Mouse (Mus musculus) cerebellum, postnatal 4 days (tissue): ENCODE measurements around the gene Sphk1.

Source experiments
- DNase-seq, 2 experiments: peaks; one replicate each; pipeline ENCODE4 v3.0.0; 2022; ENCODE audit warnings: low spot score in 2 of 2, mixed read lengths in 1 of 2

Gene Sphk1

GRCm38 (mm10) chr11:116508689-116509088 is 22.0 kb upstream of the Sphk1 start:
- no peak for DNase-seq

GRCm38 (mm10) chr11:116511301-116511868 is 19.3 kb upstream of the Sphk1 start:
- no peak for DNase-seq

DNA sequence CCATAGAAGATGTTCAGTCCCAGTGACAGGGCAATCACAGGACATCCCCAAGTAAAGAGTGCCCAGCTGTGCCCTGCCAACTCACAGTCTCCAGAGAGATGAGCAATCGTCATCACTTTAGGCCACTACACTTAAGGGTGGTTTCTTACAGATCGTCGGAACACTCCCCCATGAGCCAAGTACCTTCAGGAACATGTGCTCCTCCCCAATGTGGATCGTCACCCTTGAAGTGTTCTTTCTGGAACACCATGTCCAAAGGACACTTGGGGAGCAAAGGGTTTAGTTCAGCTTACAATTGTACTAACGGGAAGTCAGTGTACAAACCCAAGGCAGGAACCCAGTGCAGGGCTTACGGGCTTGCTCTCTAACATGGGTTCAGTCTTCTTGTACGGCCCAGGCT is 18.6 kb upstream of the Sphk1 start:
- no peak for DNase-seq

- no peak for DNase-seq
These were observed 17.7 kb upstream of the Sphk1 start for GRCm38 (mm10) chr11:116512987-116513386.

DNA sequence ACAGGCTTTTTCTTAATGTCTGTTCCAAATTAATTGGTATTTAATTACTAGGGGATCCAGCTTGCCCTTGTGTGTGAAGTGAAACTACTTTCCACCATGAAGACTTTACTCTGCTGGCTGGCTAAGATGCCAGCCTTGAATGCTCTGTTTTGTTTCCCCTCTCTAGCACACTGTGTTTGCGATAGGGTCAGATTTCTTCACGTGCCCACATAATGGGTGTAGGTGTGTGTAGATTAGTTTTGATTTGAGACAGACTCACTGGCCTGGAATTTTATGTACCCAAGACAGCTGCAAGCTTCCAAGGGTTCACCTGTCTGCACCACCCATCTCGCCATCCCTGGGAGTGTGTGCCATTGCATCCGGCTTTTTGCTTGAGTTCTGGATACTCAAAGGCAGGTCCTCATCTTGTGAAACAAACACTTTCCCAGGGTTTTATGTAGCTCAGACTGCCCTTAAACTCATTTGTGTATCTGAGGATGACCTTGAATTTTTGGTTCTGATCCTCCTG is 17.1 kb upstream of the Sphk1 start:
- no peak for DNase-seq

GRCm38 (mm10) chr11:116515330-116516020 is 15.2 kb upstream of the Sphk1 start:
- no peak for DNase-seq

DNA sequence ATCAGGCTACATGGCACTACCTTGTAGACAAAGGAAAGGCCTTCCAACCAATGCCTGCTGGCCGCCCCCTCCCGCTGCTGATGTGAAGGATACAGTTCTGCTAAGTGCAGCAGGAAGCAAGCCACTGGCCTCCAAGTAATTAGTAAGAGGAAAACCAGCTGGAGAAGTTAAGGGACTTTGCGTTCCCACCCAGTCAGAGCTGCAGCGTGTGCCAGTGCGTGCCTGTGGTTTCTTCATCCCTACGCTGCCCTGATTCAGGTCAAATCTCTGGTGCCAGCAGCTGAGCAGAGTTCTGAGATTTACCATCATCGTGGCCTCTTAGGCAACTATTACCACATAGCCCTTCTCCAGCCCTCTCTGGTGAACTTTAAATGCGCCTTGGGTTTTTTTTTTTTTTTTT is 12.2 kb upstream of the Sphk1 start:
- DNase-seq, result no peak

DNA sequence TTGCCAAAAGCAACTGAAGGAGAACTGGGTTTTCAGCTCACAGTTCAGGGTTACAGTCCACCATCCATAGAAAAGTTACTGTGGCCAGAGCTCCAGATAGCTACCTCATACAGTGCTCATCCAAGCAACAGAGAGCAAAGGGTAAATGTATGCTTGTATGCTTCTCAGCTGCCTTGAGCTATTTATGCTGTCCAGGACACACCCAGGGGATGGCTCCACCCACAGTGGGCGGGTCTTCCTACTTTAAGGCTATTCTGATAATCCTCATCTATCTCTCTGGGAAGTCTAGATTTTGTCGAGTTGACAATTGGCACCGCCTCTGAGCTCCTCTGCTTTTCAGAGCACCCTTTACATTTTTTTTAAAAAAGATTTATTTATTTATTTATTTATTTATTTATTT is 9.6 kb upstream of the Sphk1 start:
- DNase-seq, result no peak

DNA sequence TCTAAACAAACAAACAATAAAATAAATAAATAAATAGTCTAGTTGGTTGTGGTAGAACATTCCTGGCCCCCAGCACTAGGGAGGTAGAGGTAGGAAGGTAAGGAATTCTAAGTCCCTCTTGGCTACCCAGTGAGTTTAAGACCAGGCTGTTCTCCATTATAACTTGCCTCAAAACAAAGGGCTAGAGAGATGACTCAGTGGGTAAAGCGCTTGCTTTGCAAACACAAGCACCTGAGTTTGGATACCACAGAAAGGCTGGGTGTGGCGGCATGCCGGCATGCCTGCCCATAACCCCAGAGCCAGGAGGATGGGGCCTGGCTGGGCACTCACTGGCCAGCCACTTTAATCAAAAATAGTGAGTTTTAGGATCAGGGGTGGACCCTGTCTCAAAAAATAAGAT is 8.7 kb upstream of the Sphk1 start:
- DNase-seq, result no peak

GRCm38 (mm10) chr11:116522886-116523698 is 7.6 kb upstream of the Sphk1 start:
- DNase-seq, result no peak

GRCm38 (mm10) chr11:116523699-116524189 is 7.0 kb upstream of the Sphk1 start:
- no peak for DNase-seq

DNA sequence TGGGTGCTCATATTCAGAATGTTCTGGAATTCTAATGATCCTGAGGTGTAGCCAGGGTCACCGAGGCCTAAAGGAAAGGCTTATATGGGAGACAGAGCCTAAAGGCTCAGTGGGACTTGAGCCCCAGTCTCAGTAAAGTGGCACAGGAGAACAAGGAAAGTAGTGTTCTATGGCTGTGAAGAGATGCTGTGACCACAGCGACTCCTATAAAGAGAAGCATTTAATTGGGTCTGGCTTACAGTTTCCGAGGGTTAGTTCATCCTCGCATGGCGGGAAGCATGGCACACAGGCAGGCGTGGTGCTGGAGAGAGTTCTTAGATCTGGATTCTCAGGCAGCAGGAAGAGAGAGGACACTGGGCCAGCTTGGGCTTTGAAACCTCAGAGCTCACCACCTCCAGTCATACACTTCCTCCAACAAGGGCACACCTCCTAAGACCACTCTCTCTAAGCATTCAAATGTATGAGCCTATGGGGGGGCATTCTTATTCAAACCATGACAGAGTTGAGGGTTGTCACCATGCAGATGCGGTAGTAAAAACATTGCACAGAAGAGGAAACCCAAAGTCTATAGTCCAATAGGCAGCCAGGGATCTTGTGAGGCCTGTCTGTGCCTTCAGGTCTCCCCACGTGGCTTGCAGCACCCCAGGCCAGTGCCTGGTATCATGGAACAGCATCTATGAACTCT is 1.9 kb upstream of the Sphk1 start:
- no peak for DNase-seq

DNA sequence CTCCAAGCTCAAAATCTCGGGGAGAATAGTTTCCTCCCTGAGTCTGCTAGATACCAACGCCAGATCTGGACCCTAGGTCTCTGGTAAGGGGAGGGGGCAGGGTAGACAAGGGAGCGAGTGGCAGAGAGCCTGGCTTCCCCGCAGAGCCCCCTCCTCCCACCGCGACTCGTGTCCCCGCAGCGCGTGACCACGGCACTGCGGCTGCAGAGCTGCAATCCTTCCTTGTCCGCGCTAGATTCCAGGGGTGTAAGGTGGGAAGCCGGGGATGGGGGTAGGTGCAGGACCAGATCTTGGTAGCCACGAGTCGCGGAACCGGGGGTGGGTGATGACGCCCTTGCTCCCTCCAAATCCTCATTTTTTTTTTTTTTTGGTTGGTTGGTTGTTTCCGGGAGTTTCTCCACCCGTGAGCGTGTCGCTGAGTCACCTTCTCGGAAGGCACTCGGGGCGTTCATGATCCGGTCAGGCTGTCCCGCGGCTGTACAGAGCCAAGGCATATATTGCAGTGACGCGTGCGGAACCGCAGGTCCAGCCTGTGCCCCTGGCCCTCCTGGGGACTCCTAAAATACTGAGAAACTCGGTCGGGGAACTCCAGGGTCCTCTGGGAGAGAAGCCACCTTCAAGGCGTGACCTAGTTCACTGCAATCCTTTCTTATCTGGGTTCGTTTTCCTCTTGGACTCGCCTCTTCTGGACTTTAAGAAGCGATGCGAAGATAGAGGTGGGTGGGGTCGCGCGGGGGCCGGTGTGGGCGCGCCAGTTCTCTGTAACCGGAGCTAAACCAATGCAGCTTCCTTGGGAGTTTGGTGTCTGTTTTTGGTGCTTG is 856 bp downstream of the Sphk1 start:
- no peak for DNase-seq

DNA sequence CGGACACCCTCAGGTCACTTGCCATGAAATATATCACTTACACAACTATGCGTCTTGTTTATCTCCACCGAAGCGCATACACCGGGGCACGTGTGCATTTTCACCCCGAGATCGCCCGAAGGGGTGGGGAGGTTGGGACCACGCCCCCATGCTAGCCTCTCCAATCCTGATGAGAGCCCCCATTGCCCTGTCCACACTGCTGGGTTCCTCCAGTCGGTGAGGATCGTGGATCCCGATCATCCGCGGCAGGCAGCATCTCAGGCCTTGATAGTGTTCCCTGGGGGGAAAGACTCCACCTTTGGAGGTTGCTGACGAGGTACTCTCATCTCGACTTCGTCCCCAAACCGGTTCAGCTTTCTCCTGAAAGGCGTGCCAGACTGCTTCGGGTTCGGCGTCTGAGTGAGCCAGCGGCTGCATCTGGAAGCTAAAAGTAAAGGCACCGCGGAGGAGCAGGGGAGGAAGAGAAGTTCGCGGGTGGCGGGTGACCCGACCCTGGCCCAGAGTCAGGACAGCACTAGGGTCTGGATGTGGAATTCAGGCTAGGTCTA is 1.6 kb downstream of the Sphk1 start:
- DNase-seq, result no peak

GRCm38 (mm10) chr11:116532810-116533338 is 2.1 kb downstream of the Sphk1 start:
- DNase-seq, result peak in 1 of 2 experiments; percentile 39

GRCm38 (mm10) chr11:116533341-116534153 is 2.8 kb downstream of the Sphk1 start:
- DNase-seq, result no peak

- DNase-seq, result peak in 1 of 2 experiments; percentile 63
These were observed 3.6 kb downstream of the Sphk1 start for GRCm38 (mm10) chr11:116534154-116534865.

- DNase-seq, result no peak
These were observed 6.0 kb downstream of the Sphk1 start for GRCm38 (mm10) chr11:116536685-116537084.

DNA sequence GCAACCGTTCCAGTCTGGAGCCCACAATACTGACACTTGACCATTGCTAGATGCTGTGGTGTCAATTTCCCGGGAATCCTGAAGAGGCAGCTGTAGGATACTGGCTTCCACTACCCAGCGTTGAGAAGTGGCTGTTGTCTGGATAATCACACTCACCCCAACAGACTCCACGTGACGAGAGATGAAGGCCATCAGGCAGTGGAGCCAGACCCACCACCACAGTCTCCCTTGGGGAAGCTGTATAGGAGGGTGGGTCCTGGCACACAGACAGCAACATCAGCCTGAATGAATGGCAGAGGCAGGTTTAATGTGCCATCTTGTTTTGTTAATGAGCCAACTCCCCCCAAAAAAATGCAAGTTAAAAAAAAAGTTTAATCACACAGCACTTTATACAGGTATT is 6.7 kb downstream of the Sphk1 start:
- no peak for DNase-seq
